Mouse (Mus musculus) lung, embryonic 14.5 days (tissue): ENCODE results near the gene Btbd10. TPM values are rescaled to one million over a fixed set of nuclear protein-coding genes. Genes with fewer than 3 reads are reported as not detected.

Experiments used
- ATAC-seq: fragments of 200-750 bp; cut with Nextera tagmentation; 2 replicates; pipeline ENCODE4 v1.8.0; 2017; ENCODE audit warnings: mild to moderate bottlenecking, moderate TSS enrichment, moderate library complexity; ENCODE audit not compliant: insufficient read depth
- DNase-seq: peaks from one replicate; pipeline ENCODE4 v3.0.0-alpha.2; 2015
- H3K27ac ChIP-seq: fragments of 300-500 bp; sonication (generic); 2 replicates; pipeline ENCODE4 v1.5.1; 2014; ENCODE audit warnings: low read depth, mild to moderate bottlenecking, moderate library complexity
- H3K27me3 ChIP-seq: fragments of 300-500 bp; sonication (generic); 2 replicates; pipeline ENCODE4 v1.6.1; 2014; ENCODE audit warnings: low read length, control low read depth; ENCODE audit not compliant: insufficient read depth
- H3K36me3 ChIP-seq: fragments of 300-500 bp; sonication (generic); 2 replicates; pipeline ENCODE4 v1.6.1; 2014; ENCODE audit warnings: control low read depth; ENCODE audit not compliant: insufficient read depth
- H3K4me1 ChIP-seq: fragments of 300-500 bp; sonication (generic); 2 replicates; pipeline ENCODE4 v1.6.1; 2014; ENCODE audit warnings: antibody characterized with exemption, control low read depth; ENCODE audit not compliant: insufficient read depth
- H3K4me2 ChIP-seq: fragments of 300-500 bp; sonication (generic); 2 replicates; pipeline ENCODE4 v1.6.1; 2014; ENCODE audit warnings: mild to moderate bottlenecking
- H3K4me3 ChIP-seq: fragments of 300-500 bp; sonication (generic); 2 replicates; pipeline ENCODE4 v1.5.1; 2014; ENCODE audit warnings: low read depth, low read length
- H3K9ac ChIP-seq: fragments of 300-500 bp; sonication (generic); 2 replicates; pipeline ENCODE4 v1.6.1; 2014
- H3K9me3 ChIP-seq: fragments of 300-500 bp; sonication (generic); 2 replicates; pipeline ENCODE4 v1.6.1; 2016; ENCODE audit warnings: low read depth, low read length, control low read depth
- CTCF ChIP-seq: IDR thresholded peaks from 2 replicates; pipeline ENCODE4 v1.5.1; 2016; ENCODE audit warnings: antibody characterized with exemption, low read depth
- WGBS: fragments of 180-500 bp; shearing (Covaris S2); extraction: QIAGEN DNeasy Blood & Tissue Kit; methylation state at CpG from one replicate; pipeline ENCODE4 v1.1.7; 2014; 5-methylcytosine and 5-hydroxymethylcytosine counted together
- polyA plus RNA-seq: library from polyadenylated mRNA; unstranded; fragments of >200 nt; fragmentation: Nextera tagmentation; extraction: Ambion mirVana; gene quantifications from 2 replicates; pipeline ENCODE4 v1.2.1, GENCODE M21; 2014

Btbd10 gene
- polyA plus RNA-seq, 1 experiment from 2014 or later, result 21.8 TPM

- no peaks in the 10 kb centered on the region; the same call in 1 of the 2 replicates for H3K4me1 ChIP-seq
- no peaks in the 10 kb centered on the region for H3K9me3 ChIP-seq
- H3K27me3 ChIP-seq, result no peaks in the 10 kb centered on the region
- peak overlapping the region; percentile 2; the same call in 1 of the 2 replicates for H3K4me3 ChIP-seq
- 17% methylated on average over 17 of the region's 17 CpGs for WGBS
- no peak for TF ChIP-seq CTCF
- peak overlapping the region; percentile 36 for H3K4me2 ChIP-seq
- H3K27ac ChIP-seq, result peak overlapping the region; percentile 87
- peak; percentile 76 for ATAC-seq
- H3K36me3 ChIP-seq, result no peaks in the 10 kb centered on the region
- peak; percentile 58 for DNase-seq
- no peak overlapping the region for H3K9ac ChIP-seq
Measured at GRCm38 (mm10) chr7:113295077-113295890, 73.9 kb downstream of the Btbd10 start.

- TF ChIP-seq CTCF, result no peak
- Histone ChIP-seq H3K4me3 (no peak overlapping the region), H3K9ac (no peak overlapping the region), H3K4me1 (no peaks in the 10 kb centered on the region; the same call in 1 of the 2 replicates), H3K4me2 (no peak overlapping the region), H3K9me3 (no peaks in the 10 kb centered on the region), H3K27ac (no peak overlapping the region; the same call in 1 of the 2 replicates), H3K27me3 (no peaks in the 10 kb centered on the region), H3K36me3 (no peaks in the 10 kb centered on the region)
- DNase-seq (no peak), ATAC-seq (no peak)
- WGBS, result 77% methylated on average over 6 of the region's 6 CpGs
Measured at GRCm38 (mm10) chr7:113294598-113294997, 74.6 kb downstream of the Btbd10 start.

GRCm38 (mm10) chr7:113292193-113292592, 77.0 kb downstream of the Btbd10 start:
- Histone ChIP-seq H3K27ac (no peak overlapping the region), H3K4me3 (no peak overlapping the region), H3K4me2 (no peak overlapping the region), H3K27me3 (no peaks in the 10 kb centered on the region), H3K36me3 (no peaks in the 10 kb centered on the region), H3K4me1 (no peaks in the 10 kb centered on the region; the same call in 1 of the 2 replicates), H3K9me3 (no peaks in the 10 kb centered on the region), H3K9ac (no peak overlapping the region)
- 57% methylated on average over 4 of the region's 4 CpGs for WGBS
- TF ChIP-seq CTCF, result no peak
- no peak for ATAC-seq
- DNase-seq, result no peak

- Histone ChIP-seq H3K9me3 (no peaks in the 10 kb centered on the region), H3K27ac (no peak overlapping the region), H3K4me3 (no peak overlapping the region), H3K4me1 (no peaks in the 10 kb centered on the region; the same call in 1 of the 2 replicates), H3K4me2 (no peak overlapping the region), H3K36me3 (no peaks in the 10 kb centered on the region), H3K27me3 (no peaks in the 10 kb centered on the region), H3K9ac (no peak overlapping the region)
- ATAC-seq (no peak), DNase-seq (no peak)
- WGBS, result 79% methylated on average over 5 of the region's 5 CpGs
- no peak for TF ChIP-seq CTCF
Measured at GRCm38 (mm10) chr7:113291741-113292140, 77.5 kb downstream of the Btbd10 start.

- no peaks in the 10 kb centered on the region for H3K36me3 ChIP-seq
- 50% methylated on average over 1 of the region's 1 CpGs for WGBS
- H3K9ac ChIP-seq, result no peak overlapping the region
- no peak overlapping the region for H3K4me2 ChIP-seq
- no peak for ATAC-seq
- no peak for DNase-seq
- no peak overlapping the region for H3K4me3 ChIP-seq
- no peaks in the 10 kb centered on the region for H3K4me1 ChIP-seq
- TF ChIP-seq CTCF, result no peak
- no peak overlapping the region for H3K27ac ChIP-seq
- H3K9me3 ChIP-seq, result no peaks in the 10 kb centered on the region
- H3K27me3 ChIP-seq, result no peaks in the 10 kb centered on the region
Measured at GRCm38 (mm10) chr7:113289211-113289610, 80.0 kb downstream of the Btbd10 start.

GRCm38 (mm10) chr7:113285405-113285804, 83.8 kb downstream of the Btbd10 start:
- WGBS, result 76% methylated on average over 2 of the region's 2 CpGs
- H3K4me3 ChIP-seq, result no peak overlapping the region
- DNase-seq (no peak), ATAC-seq (no peak)
- no peak overlapping the region for H3K4me2 ChIP-seq
- no peak overlapping the region for H3K27ac ChIP-seq
- H3K9ac ChIP-seq, result no peak overlapping the region
- TF ChIP-seq CTCF, result no peak
- H3K4me1 ChIP-seq, result no peaks in the 10 kb centered on the region
- H3K9me3 ChIP-seq, result no peaks in the 10 kb centered on the region
- no peaks in the 10 kb centered on the region for H3K27me3 ChIP-seq
- H3K36me3 ChIP-seq, result 0 out of 2 replicates have a peak, but pooled peaks cover 3% of the 10 kb centered on the region

GRCm38 (mm10) chr7:113279246-113279645, 89.9 kb downstream of the Btbd10 start:
- WGBS, result 67% methylated on average over 2 of the region's 2 CpGs

More at GRCm38 (mm10) chr7:113279246-113279645, 89.9 kb downstream of the Btbd10 start:
- Histone ChIP-seq H3K36me3 (0 out of 2 replicates have a peak, but pooled peaks cover 3% of the 10 kb centered on the region), H3K9me3 (no peaks in the 10 kb centered on the region), H3K27me3 (no peaks in the 10 kb centered on the region), H3K4me3 (no peak overlapping the region), H3K4me2 (no peak overlapping the region), H3K4me1 (no peaks in the 10 kb centered on the region), H3K27ac (no peak overlapping the region), H3K9ac (no peak overlapping the region)
- DNase-seq (no peak), ATAC-seq (no peak)
- no peak for TF ChIP-seq CTCF
